Mouse (Mus musculus) heart, embryonic 11.5 days (tissue): ENCODE data around the gene Cbfb. TPM values are rescaled to one million over a fixed set of nuclear protein-coding genes. Genes with fewer than 3 reads are reported as not detected.

Experiments used
- ATAC-seq: fragments of 200-750 bp; cut with Nextera tagmentation; replicated peaks from 2 replicates; pipeline ENCODE4 v1.8.0; 2017; ENCODE audit warnings: moderate library complexity; ENCODE audit not compliant: insufficient number of reproducible peaks, low FRiP score, low TSS enrichment
- H3K27ac ChIP-seq: fragments of 300-500 bp; sonication (generic); 2 replicates; pipeline ENCODE4 v1.5.1; 2014; ENCODE audit warnings: mild to moderate bottlenecking, low read depth, low read length
- H3K27me3 ChIP-seq: fragments of 300-500 bp; sonication (generic); 2 replicates; pipeline ENCODE4 v1.6.1; 2014; ENCODE audit warnings: mild to moderate bottlenecking, low read length, mixed read lengths; ENCODE audit not compliant: control insufficient read depth, insufficient read depth
- H3K36me3 ChIP-seq: fragments of 300-500 bp; sonication (generic); 2 replicates; pipeline ENCODE4 v1.6.1; 2014; ENCODE audit warnings: mild to moderate bottlenecking, low read length, moderate library complexity, mixed read lengths; ENCODE audit not compliant: control insufficient read depth, insufficient read depth
- H3K4me1 ChIP-seq: fragments of 300-500 bp; sonication (generic); 2 replicates; pipeline ENCODE4 v1.6.1; 2014; ENCODE audit warnings: low read length; ENCODE audit not compliant: control insufficient read depth, insufficient read depth
- H3K4me2 ChIP-seq: fragments of 300-500 bp; sonication (generic); 2 replicates; pipeline ENCODE4 v1.6.1; 2014; ENCODE audit warnings: mild to moderate bottlenecking, moderate library complexity
- H3K4me3 ChIP-seq: fragments of 300-500 bp; sonication (generic); 2 replicates; pipeline ENCODE4 v1.5.1; 2014; ENCODE audit warnings: low read depth, low read length
- H3K9ac ChIP-seq: fragments of 300-500 bp; sonication (generic); 2 replicates; pipeline ENCODE4 v1.6.1; 2014; ENCODE audit warnings: mild to moderate bottlenecking, low read depth, low read length, moderate library complexity
- H3K9me3 ChIP-seq: fragments of 300-500 bp; sonication (generic); replicated peaks from 2 replicates; pipeline ENCODE4 v1.6.1; 2016; ENCODE audit warnings: low read length; ENCODE audit not compliant: control insufficient read depth
- WGBS: fragments of 180-500 bp; shearing (Covaris S2); extraction: QIAGEN DNeasy Blood & Tissue Kit; methylation state at CpG from one replicate; pipeline ENCODE4 v1.1.7; 2014; ENCODE audit not compliant: insufficient replicate concordance; 5-methylcytosine and 5-hydroxymethylcytosine counted together
- polyA plus RNA-seq: library from polyadenylated mRNA; unstranded; fragments of >200 nt; fragmentation: Nextera tagmentation; extraction: Ambion mirVana; gene quantifications from 2 replicates; pipeline ENCODE4 v1.2.1, GENCODE M21; 2014

Gene Cbfb
- polyA plus RNA-seq, 1 experiment from 2014 or later, result 57.2 TPM

GRCm38 (mm10) chr8:105266775-105267174 is 96.3 kb downstream of the Cbfb start:
- no peak overlapping the region for H3K4me2 ChIP-seq
- no peak overlapping the region for H3K4me3 ChIP-seq
- H3K9me3 ChIP-seq, result peaks cover 5% of the 10 kb centered on the region; the same call in 1 of the 2 replicates
- H3K4me1 ChIP-seq, result peaks cover 23% of the 10 kb centered on the region
- H3K36me3 ChIP-seq, result no peaks in the 10 kb centered on the region
- peaks cover 64% of the 10 kb centered on the region for H3K27me3 ChIP-seq
- no peak for ATAC-seq
- no peak overlapping the region for H3K27ac ChIP-seq
- no peak overlapping the region for H3K9ac ChIP-seq
- WGBS, result 19% methylated on average over 13 of the region's 13 CpGs

Other genes starting within 250 kb of the Cbfb start
- not detected in 2 replicates for gene Ces2e, start 244.4 kb upstream of the Cbfb start, polyA plus RNA-seq
- gene Ces2f, start 223.3 kb upstream of the Cbfb start, polyA plus RNA-seq, result not detected in 2 replicates
- 0.56 and 0.62 TPM in 2 replicates for gene Ces2g, start 209.0 kb upstream of the Cbfb start, polyA plus RNA-seq
- gene Ces2h, start 169.8 kb upstream of the Cbfb start, polyA plus RNA-seq, result not detected in 2 replicates
- not detected in 2 replicates for gene Ces3a, start 122.1 kb upstream of the Cbfb start, polyA plus RNA-seq
- gene Ces3b, start 86.9 kb upstream of the Cbfb start, polyA plus RNA-seq, result not detected in 2 replicates
- not detected in 2 replicates for gene Ces4a, start 38.9 kb upstream of the Cbfb start, polyA plus RNA-seq
- gene D230025D16Rik, start 54.5 kb downstream of the Cbfb start, polyA plus RNA-seq, result 20.9 and 21.6 TPM in 2 replicates
- 8.6 and 10.0 TPM in 2 replicates for gene B3gnt9, start 84.5 kb downstream of the Cbfb start, polyA plus RNA-seq
- 14.3 and 17.0 TPM in 2 replicates for gene Tradd, start 93.9 kb downstream of the Cbfb start, polyA plus RNA-seq
- gene Fbxl8, start 94.0 kb downstream of the Cbfb start, polyA plus RNA-seq, result 2.3 and 2.8 TPM in 2 replicates
- gene Hsf4, start 99.1 kb downstream of the Cbfb start, polyA plus RNA-seq, result not detected in 2 replicates
- 1.8 and 2.0 TPM in 2 replicates for gene Nol3, start 105.5 kb downstream of the Cbfb start, polyA plus RNA-seq
- 4.5 and 6.7 TPM in 2 replicates for gene 4931428F04Rik, start 119.2 kb downstream of the Cbfb start, polyA plus RNA-seq
- gene Exoc3l, start 125.4 kb downstream of the Cbfb start, polyA plus RNA-seq, result 10.8 and 15.0 TPM in 2 replicates
- gene E2f4, start 127.0 kb downstream of the Cbfb start, polyA plus RNA-seq, result 70.7 and 81.9 TPM in 2 replicates
- 2.9 and 4.2 TPM in 2 replicates for gene Elmo3, start 134.9 kb downstream of the Cbfb start, polyA plus RNA-seq
- 1.3 and 1.7 TPM in 2 replicates for gene Lrrc29, start 155.6 kb downstream of the Cbfb start, polyA plus RNA-seq
- gene Tmem208, start 155.7 kb downstream of the Cbfb start, polyA plus RNA-seq, result 83.5 and 88.7 TPM in 2 replicates
- gene Fhod1, start 177.3 kb downstream of the Cbfb start, polyA plus RNA-seq, result 2.8 and 3.1 TPM in 2 replicates
- gene Slc9a5, start 178.2 kb downstream of the Cbfb start, polyA plus RNA-seq, result 1.5 and 2.1 TPM in 2 replicates
- gene Plekhg4, start 202.6 kb downstream of the Cbfb start, polyA plus RNA-seq, result 0.11 TPM in 1 of 2 replicates, not detected in the other
- not detected in 2 replicates for gene Kctd19, start 242.8 kb downstream of the Cbfb start, polyA plus RNA-seq
- not detected in 2 replicates for gene Lrrc36, start 242.9 kb downstream of the Cbfb start, polyA plus RNA-seq